Mouse (Mus musculus) cerebellum, adult 2 months (tissue): ENCODE measurements around the gene Ctso.

ENCODE experiments used
- CTCF ChIP-seq: fragments of 200-500 bp; IDR thresholded peaks from 2 replicates; pipeline ENCODE4 v1.5.1; 2011; ENCODE audit warnings: low read depth, mild to moderate bottlenecking, control low read depth, low read length, moderate library complexity, borderline replicate concordance; ENCODE audit not compliant: insufficient read depth
- POLR2A ChIP-seq: fragments of 200-500 bp; IDR thresholded peaks from 2 replicates; pipeline ENCODE4 v1.6.1; 2011; ENCODE audit warnings: low read length, control low read depth, borderline replicate concordance; ENCODE audit not compliant: insufficient read depth

- TF ChIP-seq CTCF (peak; percentile 45; the same call in 1 of the 2 replicates), POLR2A (no peak)
Measured at GRCm38 (mm10) chr3:81995988-81996387, 63.6 kb downstream of the Ctso start.
